Mouse (Mus musculus) kidney, embryonic 14.5 days (tissue): ENCODE results near the gene Grap. TPM values are rescaled to one million over a fixed set of nuclear protein-coding genes. Genes with fewer than 3 reads are reported as not detected.

Source experiments
- ATAC-seq: fragments of 200-750 bp; cut with Nextera tagmentation; 2 replicates; pipeline ENCODE4 v1.8.0; 2017; ENCODE audit warnings: moderate number of reproducible peaks, mild to moderate bottlenecking, moderate TSS enrichment, moderate library complexity; ENCODE audit not compliant: low FRiP score, low TSS enrichment
- H3K27ac ChIP-seq: fragments of 300-500 bp; sonication (generic); 2 replicates; pipeline ENCODE4 v1.5.1; 2014; ENCODE audit warnings: low read depth, mild to moderate bottlenecking, low read length, moderate library complexity, mixed read lengths
- H3K27me3 ChIP-seq: fragments of 300-500 bp; sonication (generic); 2 replicates; pipeline ENCODE4 v1.6.1; 2014; ENCODE audit warnings: mild to moderate bottlenecking, low read length; ENCODE audit not compliant: control insufficient read depth, insufficient read depth
- H3K36me3 ChIP-seq: fragments of 300-500 bp; sonication (generic); 2 replicates; pipeline ENCODE4 v1.6.1; 2014; ENCODE audit warnings: low read length, mixed read lengths; ENCODE audit not compliant: control insufficient read depth, insufficient read depth
- H3K4me1 ChIP-seq: fragments of 300-500 bp; sonication (generic); 2 replicates; pipeline ENCODE4 v1.6.1; 2014; ENCODE audit warnings: low read length, mixed read lengths; ENCODE audit not compliant: control insufficient read depth, insufficient read depth
- H3K4me2 ChIP-seq: fragments of 300-500 bp; sonication (generic); replicated peaks from 2 replicates; pipeline ENCODE4 v1.6.1; 2014; ENCODE audit warnings: low read depth, mild to moderate bottlenecking, low read length
- H3K4me3 ChIP-seq: fragments of 300-500 bp; sonication (generic); 2 replicates; pipeline ENCODE4 v1.5.1; 2014; ENCODE audit warnings: mild to moderate bottlenecking, low read length
- H3K9ac ChIP-seq: fragments of 300-500 bp; sonication (generic); 2 replicates; pipeline ENCODE4 v1.6.1; 2014; ENCODE audit warnings: low read depth, mild to moderate bottlenecking, low read length, moderate library complexity
- H3K9me3 ChIP-seq: fragments of 300-500 bp; sonication (generic); 2 replicates; pipeline ENCODE4 v1.6.1; 2016; ENCODE audit warnings: low read length; ENCODE audit not compliant: control insufficient read depth
- WGBS: fragments of 180-500 bp; shearing (Covaris S2); extraction: QIAGEN DNeasy Blood & Tissue Kit; methylation state at CpG from one replicate; pipeline ENCODE4 v1.1.7; 2014; 5-methylcytosine and 5-hydroxymethylcytosine counted together
- polyA plus RNA-seq: library from polyadenylated mRNA; unstranded; fragments of >200 nt; fragmentation: Nextera tagmentation; extraction: Ambion mirVana; gene quantifications from 2 replicates; pipeline ENCODE4 v1.2.1, GENCODE M21; 2014

Gene Grap
- polyA plus RNA-seq, 1 experiment from 2014 or later: 8.6 TPM

DNA sequence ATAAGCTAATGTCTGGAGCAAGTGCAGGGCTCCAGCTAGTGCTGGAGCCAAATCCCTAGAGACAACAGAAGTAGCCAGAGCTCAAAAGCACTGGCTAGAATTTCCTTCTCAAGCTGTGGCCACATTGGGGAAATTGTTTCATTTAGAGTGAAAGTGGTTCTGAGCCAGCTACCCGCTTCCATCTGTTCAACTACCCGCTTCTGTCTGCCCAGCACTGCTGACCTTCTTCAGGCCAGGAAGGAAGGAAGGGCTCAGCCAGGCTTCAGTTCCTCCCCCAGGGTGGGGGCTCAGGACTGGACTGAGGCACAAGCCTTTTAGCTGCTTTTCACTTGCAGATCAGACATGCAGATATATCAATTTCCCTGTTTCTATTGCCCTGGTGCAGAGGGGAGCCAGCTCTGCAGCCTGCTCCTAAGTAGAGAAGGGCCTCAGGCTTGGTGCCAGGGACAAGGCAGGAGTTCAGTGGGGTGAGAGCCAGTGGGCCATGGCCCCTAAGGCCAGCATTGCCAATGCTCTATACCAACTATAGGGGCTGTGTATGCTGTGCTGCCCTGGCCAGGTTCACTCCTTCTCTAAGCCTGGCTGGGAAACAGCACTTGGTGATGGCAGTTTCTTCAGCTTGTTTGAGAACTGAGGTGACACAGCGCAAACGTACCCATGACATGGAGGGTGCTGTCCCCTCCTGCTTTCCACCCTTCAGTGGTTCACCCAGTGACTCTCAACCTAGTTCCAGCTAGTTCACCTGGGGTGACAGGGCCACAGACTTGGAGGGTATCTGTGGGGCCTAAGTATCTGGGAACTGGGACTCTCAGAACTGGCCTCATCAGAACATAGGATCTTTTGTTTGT, 6.2 kb downstream of the Grap start:
- H3K27ac ChIP-seq: no peak overlapping the region
- no peaks in the 10 kb centered on the region for H3K27me3 ChIP-seq
- 79% methylated on average over 4 of the region's 4 CpGs for WGBS
- H3K4me3 ChIP-seq: no peak overlapping the region
- H3K4me2 ChIP-seq: no peak overlapping the region
- ATAC-seq: no peak
- H3K4me1 ChIP-seq: no peaks in the 10 kb centered on the region
- H3K9me3 ChIP-seq: no peaks in the 10 kb centered on the region
- H3K36me3 ChIP-seq: no peaks in the 10 kb centered on the region
- no peak overlapping the region for H3K9ac ChIP-seq

DNA sequence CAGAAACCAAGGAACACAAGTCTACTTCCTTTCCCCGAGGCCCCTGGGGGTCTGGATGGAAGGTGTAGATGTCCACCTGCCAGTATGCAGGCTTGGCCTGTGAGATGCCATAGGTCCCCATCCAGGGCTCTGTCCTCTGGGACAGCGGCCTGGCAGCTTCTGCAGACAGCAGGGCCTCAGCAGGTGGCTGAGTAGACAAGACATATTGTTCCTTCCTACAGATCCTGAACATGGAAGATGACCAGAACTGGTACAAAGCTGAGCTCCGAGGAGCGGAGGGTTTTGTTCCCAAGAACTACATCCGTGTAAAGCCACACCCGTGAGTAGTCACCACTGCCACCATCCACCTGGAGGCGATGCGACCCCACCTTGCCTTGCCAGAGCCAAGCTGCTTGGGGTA, 6.9 kb downstream of the Grap start:
- Histone ChIP-seq H3K9ac (no peak overlapping the region), H3K36me3 (no peaks in the 10 kb centered on the region), H3K9me3 (no peaks in the 10 kb centered on the region), H3K4me1 (no peaks in the 10 kb centered on the region), H3K4me3 (no peak overlapping the region), H3K27ac (no peak overlapping the region), H3K27me3 (no peaks in the 10 kb centered on the region), H3K4me2 (no peak overlapping the region)
- ATAC-seq: no peak
- WGBS: 90% methylated on average over 8 of the region's 8 CpGs

- H3K4me3 ChIP-seq: no peak overlapping the region
- H3K9ac ChIP-seq: no peak overlapping the region
- H3K4me2 ChIP-seq: no peak overlapping the region
- H3K9me3 ChIP-seq: no peaks in the 10 kb centered on the region
- ATAC-seq: no peak
- H3K27ac ChIP-seq: no peak overlapping the region
- H3K36me3 ChIP-seq: no peaks in the 10 kb centered on the region
- no peaks in the 10 kb centered on the region for H3K4me1 ChIP-seq
- no peaks in the 10 kb centered on the region for H3K27me3 ChIP-seq
- WGBS: 64% methylated on average over 7 of the region's 7 CpGs
These were observed 7.8 kb downstream of the Grap start for GRCm38 (mm10) chr11:61660806-61661392.

DNA sequence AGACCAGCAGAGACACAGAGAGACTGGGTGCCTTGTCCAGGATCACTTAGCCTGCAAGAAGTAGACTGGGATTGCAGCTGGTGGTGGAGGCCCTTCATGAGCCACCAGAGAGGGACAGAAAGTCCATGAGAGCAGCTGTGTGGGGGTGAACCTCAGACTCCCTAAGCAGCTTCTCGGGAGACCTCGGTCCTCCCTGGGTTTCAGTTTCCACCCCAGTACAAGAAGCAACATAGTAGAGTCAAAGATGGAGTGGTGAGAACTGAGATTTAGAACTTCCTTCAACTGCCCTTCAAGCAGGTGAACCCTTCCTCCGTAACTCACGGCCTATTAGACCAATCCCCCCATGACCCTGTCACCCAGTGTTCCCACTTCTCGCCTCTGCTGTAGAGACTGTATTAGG, 9.1 kb downstream of the Grap start:
- no peaks in the 10 kb centered on the region for H3K27me3 ChIP-seq
- no peak overlapping the region for H3K4me3 ChIP-seq
- H3K4me2 ChIP-seq: no peak overlapping the region
- H3K9me3 ChIP-seq: no peaks in the 10 kb centered on the region
- 77% methylated on average over 5 of the region's 5 CpGs for WGBS
- H3K4me1 ChIP-seq: no peaks in the 10 kb centered on the region
- H3K27ac ChIP-seq: no peak overlapping the region
- no peaks in the 10 kb centered on the region for H3K36me3 ChIP-seq
- no peak overlapping the region for H3K9ac ChIP-seq
- ATAC-seq: no peak

DNA sequence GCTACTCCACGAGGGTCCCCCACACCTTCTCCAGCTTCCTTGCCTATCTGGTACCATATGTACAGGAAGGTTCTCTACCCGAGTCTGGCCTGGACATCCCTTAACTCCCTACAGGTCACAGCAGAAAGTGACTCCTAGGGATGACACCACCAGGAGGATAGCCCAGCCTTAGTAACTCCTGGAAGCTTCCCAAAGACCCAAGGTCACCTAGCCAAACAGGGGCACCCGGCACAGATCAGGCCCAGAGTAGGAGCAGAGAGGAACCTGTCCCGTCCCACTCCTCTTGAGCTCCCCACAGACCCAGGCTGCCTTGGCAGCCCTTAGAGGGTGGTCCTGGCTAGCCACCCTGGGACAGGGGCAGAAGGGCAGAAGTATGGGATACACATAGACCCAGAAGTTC, 12.3 kb downstream of the Grap start:
- Histone ChIP-seq H3K4me3 (no peak overlapping the region), H3K4me2 (no peak overlapping the region), H3K27me3 (no peaks in the 10 kb centered on the region), H3K9me3 (no peaks in the 10 kb centered on the region), H3K36me3 (no peaks in the 10 kb centered on the region), H3K9ac (no peak overlapping the region), H3K4me1 (no peaks in the 10 kb centered on the region), H3K27ac (no peak overlapping the region)
- 88% methylated on average over 4 of the region's 4 CpGs for WGBS
- ATAC-seq: no peak

- H3K9me3 ChIP-seq: no peaks in the 10 kb centered on the region
- 48% methylated on average over 7 of the region's 7 CpGs for WGBS
- H3K9ac ChIP-seq: no peak overlapping the region
- H3K27me3 ChIP-seq: no peaks in the 10 kb centered on the region
- H3K4me2 ChIP-seq: no peak overlapping the region
- H3K4me3 ChIP-seq: no peak overlapping the region
- ATAC-seq: peak; percentile 73
- H3K4me1 ChIP-seq: no peaks in the 10 kb centered on the region
- no peak overlapping the region for H3K27ac ChIP-seq
- no peaks in the 10 kb centered on the region for H3K36me3 ChIP-seq
These were observed 13.1 kb downstream of the Grap start for GRCm38 (mm10) chr11:61665991-61666799.

DNA sequence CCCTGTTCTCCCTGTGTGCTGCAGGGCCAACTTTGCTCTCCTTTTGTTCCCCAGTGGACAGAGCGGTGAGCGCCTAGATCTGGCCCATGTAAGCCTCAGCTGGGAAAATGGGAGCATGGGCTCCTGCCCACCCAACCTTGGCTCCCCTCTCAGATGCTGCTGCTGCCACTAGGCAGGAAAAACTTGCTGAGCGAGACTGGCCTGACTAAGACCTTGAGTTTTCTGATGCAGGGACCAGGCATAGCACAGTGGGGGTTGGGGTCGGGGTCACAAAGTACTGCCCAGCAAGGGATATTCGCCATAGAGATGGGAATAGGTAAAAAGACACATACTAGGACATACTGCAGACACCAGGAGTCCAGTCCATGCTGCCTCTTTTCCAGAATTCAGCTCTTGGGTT, 14.2 kb downstream of the Grap start:
- Histone ChIP-seq H3K9ac (no peak overlapping the region), H3K27ac (no peak overlapping the region), H3K27me3 (no peaks in the 10 kb centered on the region), H3K4me3 (no peak overlapping the region), H3K36me3 (no peaks in the 10 kb centered on the region), H3K4me1 (no peaks in the 10 kb centered on the region), H3K4me2 (no peak overlapping the region), H3K9me3 (no peaks in the 10 kb centered on the region)
- no peak for ATAC-seq
- 87% methylated on average over 5 of the region's 5 CpGs for WGBS

DNA sequence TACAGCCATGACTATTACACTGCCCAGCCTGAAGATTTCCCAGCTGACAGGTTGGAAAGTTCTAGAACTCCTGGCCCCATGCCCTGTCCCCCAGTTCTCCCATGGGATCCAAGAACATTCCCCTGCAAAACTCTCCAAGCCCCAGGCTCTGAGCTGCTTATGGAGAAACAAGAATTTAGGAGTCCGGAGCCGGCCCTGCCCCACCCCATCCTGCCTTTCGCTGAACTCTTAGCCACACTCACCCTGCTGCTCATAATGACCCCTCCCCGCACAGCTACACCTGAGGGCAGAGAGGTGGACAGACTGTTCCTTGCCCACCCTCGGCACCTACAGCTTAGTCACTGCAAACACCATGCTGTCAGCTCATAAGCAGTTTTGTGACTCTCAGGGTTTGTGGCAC, 14.7 kb downstream of the Grap start:
- Histone ChIP-seq H3K4me3 (no peak overlapping the region), H3K36me3 (no peaks in the 10 kb centered on the region), H3K9me3 (no peaks in the 10 kb centered on the region), H3K27ac (no peak overlapping the region), H3K4me2 (no peak overlapping the region), H3K4me1 (no peaks in the 10 kb centered on the region), H3K9ac (no peak overlapping the region), H3K27me3 (no peaks in the 10 kb centered on the region)
- ATAC-seq: no peak
- 71% methylated on average over 5 of the region's 5 CpGs for WGBS
